Mouse (Mus musculus) urinary bladder, postnatal 4 days (tissue): ENCODE measurements around the gene Rrp12.
"Not testable (repeated sequence)": the region's sequence is repeated elsewhere in the genome, so short reads cannot be mapped to it uniquely, and the experiment has no call there.

Experiments
- DNase-seq, 2 experiments: peaks; one replicate each; pipeline ENCODE4 v3.0.0; 2021 to 2022; ENCODE audit warnings: low spot score in 2 of 2

The Rrp12 gene

GRCm38 (mm10) chr19:41895460-41896318 lies at the start of gene Rrp12:
Gene Rrp12 (minus strand): TSS chr19:41896173.
- DNase-seq = peak; percentile 62 to 74

DNA sequence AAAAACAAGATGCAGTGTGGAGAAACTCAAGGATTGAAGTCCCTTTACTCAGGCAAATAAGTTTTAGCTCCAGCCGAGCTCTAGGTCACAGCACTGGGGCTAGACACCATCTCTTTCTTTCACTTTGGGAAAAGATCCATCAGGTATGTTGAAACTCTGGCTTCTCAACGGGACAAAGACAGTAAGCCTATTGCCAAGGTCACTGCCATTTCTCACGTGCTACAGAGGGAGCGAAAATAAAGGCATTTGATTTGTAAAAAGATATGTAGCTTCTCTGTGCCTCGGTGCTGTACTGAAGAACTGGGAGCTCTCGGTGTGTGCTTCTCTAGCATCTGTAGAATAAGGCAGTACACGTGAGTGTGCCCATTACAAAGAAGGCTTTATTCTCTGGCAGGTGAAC lies 47.9 kb upstream of the Rrp12 start:
- DNase-seq = no peak

DNA sequence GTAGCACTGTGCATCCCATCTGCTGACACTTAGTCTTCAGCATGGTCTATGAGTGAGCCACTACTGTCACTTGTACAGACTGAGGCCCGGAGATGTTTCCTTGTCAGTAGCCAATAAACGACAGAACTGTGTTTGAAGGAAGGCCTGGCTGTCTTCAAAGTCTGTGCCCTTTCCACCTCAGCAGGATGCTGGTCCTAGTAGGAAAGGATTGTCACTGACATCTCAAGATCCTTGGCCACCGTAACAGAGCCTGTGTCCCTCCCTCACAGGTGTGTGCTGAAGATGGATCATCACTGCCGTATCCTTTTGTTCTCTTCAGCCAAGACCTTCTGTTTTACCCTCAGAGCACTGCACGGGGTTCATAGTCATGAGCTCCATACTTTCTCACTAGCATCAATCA lies 42.6 kb upstream of the Rrp12 start:
- DNase-seq = no peak

- DNase-seq = no peak
These were observed 39.9 kb upstream of the Rrp12 start for GRCm38 (mm10) chr19:41935921-41936320.

DNA sequence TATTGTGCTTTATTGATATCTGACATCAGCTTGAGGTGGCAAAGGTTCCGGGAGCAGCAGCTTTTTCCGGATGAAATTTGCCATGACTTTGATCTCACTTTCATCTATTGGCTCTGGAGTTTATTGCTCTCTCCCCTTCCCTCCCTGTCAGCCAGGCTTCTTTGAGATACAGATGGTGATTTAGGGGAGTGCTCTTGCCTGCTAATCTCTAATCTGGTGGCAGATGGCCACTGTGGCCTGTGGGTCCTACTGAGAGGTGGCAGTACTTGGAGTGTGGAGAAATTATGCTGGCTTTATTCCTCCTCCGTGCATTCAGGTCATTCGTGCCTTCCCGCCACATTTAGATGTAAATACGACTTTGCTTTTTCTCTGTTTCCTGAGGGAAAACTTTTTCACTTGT lies 38.2 kb upstream of the Rrp12 start:
- DNase-seq = no peak

DNA sequence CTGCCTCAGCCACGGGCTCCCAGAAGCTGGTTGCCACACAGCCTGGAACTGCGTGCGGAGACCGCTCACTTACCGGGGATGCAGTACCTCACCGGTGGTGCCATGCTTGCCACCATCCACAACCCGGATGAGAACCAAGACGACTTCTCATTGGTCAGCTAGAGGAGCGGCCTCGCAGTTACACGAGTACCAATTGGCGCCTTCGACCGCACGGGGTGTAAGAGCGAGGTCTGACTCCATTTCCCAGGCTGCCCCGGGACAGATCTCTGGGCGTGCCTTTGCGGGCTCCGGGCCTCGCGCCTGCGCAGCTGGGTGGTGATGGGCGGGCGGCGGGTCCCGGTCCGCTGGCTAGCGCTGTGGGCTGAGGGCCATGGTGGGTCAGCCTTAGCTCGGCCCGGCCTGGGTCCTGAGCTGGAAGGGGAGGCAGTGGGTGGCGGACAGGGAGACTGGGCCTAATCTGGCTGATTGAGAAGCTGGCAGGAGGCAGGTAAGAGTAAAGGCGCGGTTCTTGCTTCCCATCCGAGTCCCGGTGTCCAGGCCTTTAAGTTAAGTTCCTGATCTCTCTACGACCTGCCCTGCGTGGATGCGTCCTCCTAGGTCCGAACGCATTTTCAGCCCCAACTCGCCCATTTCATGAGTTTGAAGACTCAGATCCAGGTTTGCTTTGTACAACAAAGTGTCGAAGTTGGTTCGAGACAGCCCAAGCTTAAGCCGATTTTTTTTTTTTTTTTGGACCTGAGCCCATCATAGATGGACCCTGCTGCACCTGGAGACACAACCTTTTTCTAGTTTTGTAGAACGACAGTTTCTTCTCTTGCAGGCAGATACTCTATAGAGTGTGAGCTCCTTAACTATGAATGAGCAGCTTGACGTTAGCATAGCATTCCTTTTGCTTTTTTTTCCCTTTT lies 37.5 kb upstream of the Rrp12 start, which contains the start of the genes Exosc1 and Zdhhc16:
TSS of gene Exosc1 (minus strand) at position 245 of the 908 bp plus-strand sequence.
TSS of gene Zdhhc16 (plus strand) at position 302 of the 908 bp plus-strand sequence.
- peak; percentile 97 for DNase-seq

- DNase-seq = no peak
These were observed 36.7 kb upstream of the Rrp12 start for GRCm38 (mm10) chr19:41932686-41933085.

DNA sequence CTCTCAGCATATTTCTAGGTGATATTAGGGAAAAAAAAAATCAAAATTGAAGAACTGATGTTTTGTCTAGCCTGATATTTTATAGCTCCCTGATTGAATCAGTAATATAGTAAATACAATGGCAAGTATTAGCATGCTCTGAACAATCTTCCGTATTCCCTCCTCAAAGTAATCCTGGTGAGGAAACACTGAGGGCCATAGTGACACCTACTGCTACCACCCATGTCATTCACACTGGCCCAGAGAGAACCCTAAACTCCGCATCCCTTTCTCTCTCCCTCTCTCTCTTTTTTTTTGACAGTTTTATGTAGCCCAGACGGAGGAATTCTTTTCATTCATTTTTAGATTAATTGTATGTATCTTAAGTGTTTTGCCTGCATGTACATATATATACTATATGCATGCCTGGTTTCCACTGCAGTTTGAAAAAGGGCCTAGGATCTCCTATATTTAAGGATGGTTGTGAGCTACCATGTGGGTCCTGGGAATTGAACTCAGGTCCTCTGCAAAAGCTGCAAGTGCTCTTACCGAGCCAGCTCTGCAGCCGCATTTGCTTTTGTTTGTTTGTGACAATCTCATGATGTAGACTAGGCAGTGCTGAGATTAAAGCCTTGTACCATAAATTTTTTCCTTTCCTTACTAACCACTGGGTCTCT lies 24.6 kb upstream of the Rrp12 start:
- no peak for DNase-seq

GRCm38 (mm10) chr19:41919471-41919870 lies 23.5 kb upstream of the Rrp12 start:
- DNase-seq = no peak

GRCm38 (mm10) chr19:41916853-41917252 lies 20.9 kb upstream of the Rrp12 start:
- DNase-seq = no peak

DNA sequence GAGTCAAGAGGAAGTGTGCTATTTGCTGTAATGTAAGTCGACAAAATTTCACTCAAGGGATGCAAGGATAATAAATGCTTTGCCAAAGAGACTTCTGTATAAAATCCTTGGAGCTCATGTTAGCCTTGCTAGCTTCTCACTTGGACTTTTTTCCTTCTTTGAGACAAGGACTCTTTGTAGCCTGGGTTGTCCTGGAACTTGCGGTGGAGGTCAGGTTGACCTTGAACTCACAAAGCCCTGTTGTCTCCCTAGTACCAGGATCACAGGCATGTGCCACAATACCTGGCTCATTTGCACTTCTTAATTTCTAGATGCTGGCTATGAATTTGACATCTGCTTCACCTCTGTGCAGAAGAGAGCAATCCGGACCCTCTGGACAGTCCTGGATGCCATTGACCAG lies 19.3 kb upstream of the Rrp12 start:
- DNase-seq = no peak

- DNase-seq = not testable (repeated sequence)
These were observed 18.6 kb upstream of the Rrp12 start for GRCm38 (mm10) chr19:41914592-41914882.

GRCm38 (mm10) chr19:41913774-41914591 lies 18.0 kb upstream of the Rrp12 start:
- no peak for DNase-seq

DNA sequence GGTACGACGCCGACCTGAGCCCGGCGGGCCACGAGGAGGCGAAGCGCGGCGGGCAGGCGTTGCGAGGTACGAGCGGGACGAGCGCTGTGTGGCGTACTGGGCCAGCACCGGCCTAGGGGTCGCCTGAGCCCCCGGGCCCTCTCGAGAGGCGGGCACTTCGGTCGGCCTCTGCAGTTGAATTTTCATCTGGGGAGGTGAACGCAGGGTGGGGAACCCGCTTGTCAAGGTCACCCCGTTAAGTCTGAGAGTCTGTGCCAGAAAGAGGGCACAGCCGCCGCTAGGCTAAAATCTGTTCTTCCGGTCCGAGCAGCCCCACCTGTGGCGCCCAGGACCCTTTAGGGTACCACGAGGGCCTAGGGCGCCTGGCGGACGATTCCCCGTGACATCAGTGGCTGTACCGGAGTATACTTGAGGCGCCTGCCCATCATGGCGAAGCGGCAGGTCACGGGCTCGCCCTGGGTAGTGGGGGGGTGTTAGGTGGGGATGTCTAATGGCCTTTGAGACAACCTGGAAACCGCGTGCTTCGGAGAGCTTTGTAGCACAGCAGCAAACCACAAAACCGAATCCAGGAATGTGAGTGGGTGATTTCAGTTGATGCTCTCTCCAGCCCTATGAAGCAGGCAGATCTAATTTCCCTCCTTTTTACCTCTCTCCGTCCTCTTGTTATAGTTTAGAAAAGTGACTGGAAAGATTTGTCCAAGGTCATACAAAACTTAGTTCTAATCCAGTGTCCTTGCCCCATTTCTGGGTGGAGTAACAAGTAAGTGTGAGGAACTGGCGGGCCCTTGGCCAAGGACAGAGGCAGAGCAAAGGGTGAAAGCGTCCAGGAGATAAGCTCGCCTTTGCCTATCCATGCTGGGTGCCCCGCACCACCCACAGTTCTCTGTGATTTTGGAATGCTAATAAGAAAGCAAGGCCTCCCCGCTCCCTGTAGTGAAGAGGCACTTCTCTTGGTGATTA lies 16.4 kb upstream of the Rrp12 start:
- no peak for DNase-seq

- peak; percentile 96 to 97 for DNase-seq
These were observed 15.5 kb upstream of the Rrp12 start, which contains the start of gene Pgam1 for GRCm38 (mm10) chr19:41911178-41912073. Gene Pgam1 (plus strand): TSS chr19:41911923.

- no peak for DNase-seq
These were observed 14.4 kb upstream of the Rrp12 start for GRCm38 (mm10) chr19:41910396-41910795.

- DNase-seq = no peak
These were observed 12.8 kb upstream of the Rrp12 start for GRCm38 (mm10) chr19:41908736-41909135.

DNA sequence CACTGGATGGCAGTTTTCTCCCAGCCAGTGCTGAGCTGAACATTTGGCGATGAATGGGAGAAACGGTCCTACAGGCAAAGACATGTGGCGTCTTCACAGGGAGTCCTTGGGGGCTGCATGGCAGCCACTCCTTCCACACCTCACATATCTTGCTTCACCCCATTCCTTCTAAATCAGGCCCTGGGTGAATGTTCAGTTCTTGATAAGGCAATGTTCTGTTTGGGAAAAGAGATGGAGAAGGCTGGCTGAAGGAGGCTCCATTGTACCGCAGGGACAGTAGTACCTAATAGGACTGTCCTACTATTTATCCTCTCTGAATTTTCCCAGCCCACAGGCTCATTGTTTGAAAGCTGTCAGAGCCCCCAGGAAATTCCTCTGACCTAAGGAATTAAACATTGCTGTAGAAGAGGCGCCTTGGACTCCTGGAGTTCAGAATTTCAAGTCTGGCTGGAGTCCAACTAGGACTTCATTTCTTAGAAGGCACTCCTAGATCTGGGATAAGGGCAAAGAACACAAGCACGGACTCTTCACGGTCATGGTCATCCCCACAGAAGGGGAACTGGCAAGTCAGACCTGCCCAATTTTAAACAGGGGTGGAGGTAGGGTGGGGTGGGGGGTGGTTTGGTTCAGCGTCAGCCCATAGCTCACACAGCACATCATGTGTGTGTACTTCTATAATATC lies 11.2 kb upstream of the Rrp12 start:
- DNase-seq = no peak
